Mouse (Mus musculus) neural tube, embryonic 14.5 days (tissue): ENCODE results near the gene Cst12. TPM values are rescaled to one million over a fixed set of nuclear protein-coding genes. Genes with fewer than 3 reads are reported as not detected.
A peak's percentile ranks its signal among the peaks of the same experiment; 100 is the strongest.
"Not testable (repeated sequence)": the region's sequence is repeated elsewhere in the genome, so short reads cannot be mapped to it uniquely, and the experiment has no call there.

Experiments used
- ATAC-seq: fragments of 200-750 bp; cut with Nextera tagmentation; 2 replicates; pipeline ENCODE4 v1.8.0; 2017; ENCODE audit warnings: low read depth, mild to moderate bottlenecking, moderate TSS enrichment, moderate library complexity
- H3K27ac ChIP-seq: fragments of 300-500 bp; sonication (generic); 2 replicates; pipeline ENCODE4 v1.5.1; 2014; ENCODE audit warnings: low read depth, mild to moderate bottlenecking, control low read depth, low read length, moderate library complexity, mixed read lengths
- H3K27me3 ChIP-seq: fragments of 300-500 bp; sonication (generic); 2 replicates; pipeline ENCODE4 v1.6.1; 2014; ENCODE audit warnings: low read length; ENCODE audit not compliant: control insufficient read depth, insufficient read depth
- H3K36me3 ChIP-seq: fragments of 300-500 bp; sonication (generic); 2 replicates; pipeline ENCODE4 v1.6.1; 2014; ENCODE audit warnings: low read length, mixed read lengths; ENCODE audit not compliant: control insufficient read depth, insufficient read depth
- H3K4me1 ChIP-seq: fragments of 300-500 bp; sonication (generic); 2 replicates; pipeline ENCODE4 v1.6.1; 2014; ENCODE audit warnings: low read length; ENCODE audit not compliant: control insufficient read depth, insufficient read depth
- H3K4me2 ChIP-seq: fragments of 300-500 bp; sonication (generic); 2 replicates; pipeline ENCODE4 v1.6.1; 2014; ENCODE audit warnings: mild to moderate bottlenecking, low read depth, low read length, control low read depth
- H3K4me3 ChIP-seq: fragments of 300-500 bp; sonication (generic); 2 replicates; pipeline ENCODE4 v1.5.1; 2014; ENCODE audit warnings: low read depth, low read length, control low read depth, mixed read lengths
- H3K9ac ChIP-seq: fragments of 300-500 bp; sonication (generic); replicated peaks from 2 replicates; pipeline ENCODE4 v1.6.1; 2014; ENCODE audit warnings: low read depth, mild to moderate bottlenecking, control low read depth, low read length, mixed read lengths
- H3K9me3 ChIP-seq: fragments of 300-500 bp; sonication (generic); 2 replicates; pipeline ENCODE4 v1.6.1; 2016; ENCODE audit warnings: low read length; ENCODE audit not compliant: control insufficient read depth
- WGBS: fragments of 180-500 bp; shearing (Covaris S2); extraction: QIAGEN DNeasy Blood & Tissue Kit; methylation state at CpG from one replicate; pipeline ENCODE4 v1.1.7; 2014; 5-methylcytosine and 5-hydroxymethylcytosine counted together
- polyA plus RNA-seq: library from polyadenylated mRNA; unstranded; fragments of >200 nt; fragmentation: Nextera tagmentation; extraction: Ambion mirVana; gene quantifications from 2 replicates; pipeline ENCODE4 v1.2.1, GENCODE M21; 2014

The Cst12 gene
- polyA plus RNA-seq, result not detected in 2 replicates

GRCm38 (mm10) chr2:148789142-148789541 is at the start of gene Cst12:
Gene Cst12, plus strand, starts transcription at chr2:148789361.
- H3K27ac ChIP-seq, result no peak within 1 kb of the TSS
- no peaks in the 10 kb centered on the region for H3K4me1 ChIP-seq
- no peaks in the 10 kb centered on the region for H3K9me3 ChIP-seq
- ATAC-seq, result no peak
- no peak within 1 kb of the TSS for H3K4me2 ChIP-seq
- H3K36me3 ChIP-seq, result no peaks in the 10 kb centered on the region
- no peaks in the 10 kb centered on the region for H3K27me3 ChIP-seq
- H3K4me3 ChIP-seq, result no peak within 1 kb of the TSS
- 95% methylated on average over 6 of the region's 6 CpGs for WGBS
- H3K9ac ChIP-seq, result no peak within 1 kb of the TSS

- H3K27me3 ChIP-seq, result no peaks in the 10 kb centered on the region
- no peak overlapping the region for H3K4me2 ChIP-seq
- 81% methylated on average over 3 of the region's 3 CpGs for whole genome bisulfite sequencing
- H3K27ac ChIP-seq, result no peak overlapping the region
- no peaks in the 10 kb centered on the region for H3K4me1 ChIP-seq
- H3K4me3 ChIP-seq, result no peak overlapping the region
- H3K9me3 ChIP-seq, result no peaks in the 10 kb centered on the region
- H3K9ac ChIP-seq, result no peak overlapping the region
- H3K36me3 ChIP-seq, result no peaks in the 10 kb centered on the region
- ATAC-seq, result no peak
Measured at GRCm38 (mm10) chr2:148743001-148743400, 46.2 kb upstream of the Cst12 start.

- Histone ChIP-seq H3K9ac (no peak overlapping the region), H3K27ac (no peak overlapping the region), H3K36me3 (no peaks in the 10 kb centered on the region), H3K4me3 (no peak overlapping the region), H3K4me2 (no peak overlapping the region), H3K27me3 (no peaks in the 10 kb centered on the region), H3K4me1 (no peaks in the 10 kb centered on the region), H3K9me3 (no peaks in the 10 kb centered on the region)
- no peak for ATAC-seq
- WGBS, result 85% methylated on average over 3 of the region's 3 CpGs
Measured at GRCm38 (mm10) chr2:148743846-148744407, 45.2 kb upstream of the Cst12 start.

GRCm38 (mm10) chr2:148750058-148750457 is 39.1 kb upstream of the Cst12 start, which contains the start of gene Cstl1:
Gene Cstl1, plus strand, starts transcription at chr2:148750358.
- H3K9me3 ChIP-seq, result no peaks in the 10 kb centered on the region
- no peaks in the 10 kb centered on the region for H3K4me1 ChIP-seq
- H3K4me2 ChIP-seq, result no peak within 1 kb of the TSS
- H3K36me3 ChIP-seq, result no peaks in the 10 kb centered on the region
- no peaks in the 10 kb centered on the region for H3K27me3 ChIP-seq
- no peak within 1 kb of the TSS for H3K4me3 ChIP-seq
- 77% methylated on average over 1 of the region's 1 CpGs for WGBS
- H3K27ac ChIP-seq, result no peak within 1 kb of the TSS
- no peak within 1 kb of the TSS for H3K9ac ChIP-seq
- ATAC-seq, result no peak

GRCm38 (mm10) chr2:148751893-148752813 is 37.0 kb upstream of the Cst12 start:
- Histone ChIP-seq H3K36me3 (no peaks in the 10 kb centered on the region), H3K4me3 (peak overlapping the region; percentile 31), H3K9me3 (no peaks in the 10 kb centered on the region), H3K27ac (no peak overlapping the region), H3K9ac (0 out of 2 replicates have a peak overlapping the region, but pooled peaks have one; percentile 29), H3K4me1 (no peaks in the 10 kb centered on the region), H3K27me3 (no peaks in the 10 kb centered on the region), H3K4me2 (peak overlapping the region; percentile 56)
- WGBS, result 19% methylated on average over 15 of the region's 15 CpGs
- peak; percentile 94 for ATAC-seq

- H3K4me1 ChIP-seq, result no peaks in the 10 kb centered on the region
- H3K4me2 ChIP-seq, result no peak overlapping the region
- 71% methylated on average over 1 of the region's 1 CpGs for WGBS
- no peaks in the 10 kb centered on the region for H3K9me3 ChIP-seq
- no peak overlapping the region for H3K4me3 ChIP-seq
- ATAC-seq, result no peak
- H3K27me3 ChIP-seq, result no peaks in the 10 kb centered on the region
- no peak overlapping the region for H3K27ac ChIP-seq
- H3K36me3 ChIP-seq, result no peaks in the 10 kb centered on the region
- H3K9ac ChIP-seq, result no peak overlapping the region
Measured at GRCm38 (mm10) chr2:148754310-148754846, 34.8 kb upstream of the Cst12 start.

GRCm38 (mm10) chr2:148763648-148764388 is 25.3 kb upstream of the Cst12 start:
- 100% methylated on average over 1 of the region's 1 CpGs for WGBS

GRCm38 (mm10) chr2:148771397-148771796 is 17.8 kb upstream of the Cst12 start, which contains the start of gene Cst11:
Gene Cst11, minus strand, starts transcription at chr2:148771497.
- H3K27me3 ChIP-seq, H3K4me2 ChIP-seq, H3K9ac ChIP-seq, H3K4me1 ChIP-seq, H3K9me3 ChIP-seq, H3K27ac ChIP-seq, ATAC-seq, H3K4me3 ChIP-seq, H3K36me3 ChIP-seq: not testable (repeated sequence)
- 85% methylated on average over 4 of the region's 4 CpGs for WGBS

More at GRCm38 (mm10) chr2:148763648-148764388, 25.3 kb upstream of the Cst12 start:
- no peaks in the 10 kb centered on the region for H3K27me3 ChIP-seq
- no peak overlapping the region for H3K9ac ChIP-seq
- H3K4me2 ChIP-seq, result no peak overlapping the region
- no peak overlapping the region for H3K27ac ChIP-seq
- no peak overlapping the region for H3K4me3 ChIP-seq
- no peak for ATAC-seq
- H3K4me1 ChIP-seq, result no peaks in the 10 kb centered on the region
- H3K36me3 ChIP-seq, result no peaks in the 10 kb centered on the region
- H3K9me3 ChIP-seq, result no peaks in the 10 kb centered on the region
